Mouse (Mus musculus) liver, adult 2 months (tissue): ENCODE measurements around the gene Pole4. TPM values are rescaled to one million over a fixed set of nuclear protein-coding genes. Genes with fewer than 3 reads are reported as not detected.

Source experiments
- DNase-seq: peaks from one replicate; pipeline ENCODE4 v3.0.0-alpha.2; 2011; ENCODE audit warnings: low read depth, low spot score; ENCODE audit errors: extremely low read depth
- H3K27ac ChIP-seq: fragments of 200-500 bp; replicated peaks from 2 replicates; pipeline ENCODE4 v1.5.1; 2012; ENCODE audit warnings: low read depth, mild to moderate bottlenecking, control low read depth, inconsistent platforms, low read length; ENCODE audit not compliant: insufficient read depth
- H3K27me3 ChIP-seq: fragments of 200-500 bp; 2 replicates; pipeline ENCODE4 v1.6.1; 2012; ENCODE audit warnings: mild to moderate bottlenecking, moderate library complexity, low read length, inconsistent platforms; ENCODE audit not compliant: control insufficient read depth, insufficient read depth
- H3K36me3 ChIP-seq: fragments of 200-500 bp; 2 replicates; pipeline ENCODE4 v1.6.1; 2012; ENCODE audit warnings: low read length, inconsistent platforms; ENCODE audit not compliant: control insufficient read depth, insufficient read depth
- H3K4me1 ChIP-seq: fragments of 200-500 bp; 2 replicates; pipeline ENCODE4 v1.6.1; 2011; ENCODE audit warnings: low read length; ENCODE audit not compliant: control insufficient read depth, insufficient read depth
- H3K4me3 ChIP-seq: fragments of 200-500 bp; 2 replicates; pipeline ENCODE4 v1.5.1; 2011; ENCODE audit warnings: low read depth, mild to moderate bottlenecking, control low read depth, low read length, moderate library complexity; ENCODE audit not compliant: insufficient read depth
- H3K79me2 ChIP-seq: fragments of 200-500 bp; 2 replicates; pipeline ENCODE4 v1.6.1; 2012; ENCODE audit warnings: inconsistent platforms, mild to moderate bottlenecking, low read length, moderate library complexity; ENCODE audit not compliant: control insufficient read depth, insufficient read depth
- H3K9ac ChIP-seq: fragments of 200-500 bp; 2 replicates; pipeline ENCODE4 v1.6.1; 2012; ENCODE audit warnings: low read depth, mild to moderate bottlenecking, control low read depth, inconsistent platforms, low read length
- CTCF ChIP-seq: fragments of 200-500 bp; IDR thresholded peaks from 2 replicates; pipeline ENCODE4 v1.5.1; 2011; ENCODE audit warnings: low read depth, low read length, control low read depth
- POLR2A ChIP-seq: fragments of 200-500 bp; IDR thresholded peaks from 2 replicates; pipeline ENCODE4 v1.6.1; 2011; ENCODE audit warnings: low read length, control low read depth; ENCODE audit not compliant: insufficient read depth; ENCODE audit errors: extremely low read depth
- WGBS: fragments of 180-500 bp; shearing (Covaris S2); methylation state at CpG from one replicate; pipeline ENCODE4 v1.1.7; 2018; 5-methylcytosine and 5-hydroxymethylcytosine counted together
- polyA plus RNA-seq: library from polyadenylated mRNA; depleted of rRNA; stranded (reverse); fragments of >200 nt; gene quantifications from 2 replicates; pipeline ENCODE4 v1.2.3, GENCODE M21; 2012
- total RNA-seq: library from RNA; depleted of rRNA; stranded (reverse); fragments of >200 nt; gene quantifications from 2 replicates; pipeline ENCODE4 v1.2.3, GENCODE M21; 2014

Pole4 gene
- total and polyA plus RNA-seq, 2 experiments: 12.2 to 23.7 TPM

DNA sequence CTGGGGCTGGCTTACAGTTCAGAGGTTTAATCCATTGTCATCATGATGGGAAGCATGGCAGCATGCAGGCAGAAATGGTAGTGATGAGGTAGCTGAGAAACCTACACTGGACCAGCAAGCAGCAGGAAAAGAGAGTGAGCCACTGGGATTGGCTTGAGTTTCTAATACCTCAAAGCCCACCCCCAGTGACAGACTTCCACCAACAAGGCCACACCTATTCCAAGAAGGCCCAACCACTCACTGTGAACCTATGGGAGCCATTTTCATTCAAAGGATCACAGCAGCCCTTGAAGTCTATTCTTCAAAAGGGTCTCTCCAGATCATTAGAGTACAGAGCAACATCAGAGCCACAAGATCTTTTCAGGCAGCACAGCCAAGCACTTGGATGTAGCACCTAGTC lies 38.7 kb downstream of the Pole4 start:
- DNase-seq: no peak
- no peak overlapping the region for H3K27ac ChIP-seq
- no peak overlapping the region for H3K9ac ChIP-seq
- TF ChIP-seq POLR2A (no peak), CTCF (no peak)
- H3K79me2 ChIP-seq: no peaks in the 10 kb centered on the region
- H3K36me3 ChIP-seq: no peaks in the 10 kb centered on the region
- H3K27me3 ChIP-seq: no peaks in the 10 kb centered on the region
- H3K4me3 ChIP-seq: no peak overlapping the region
- H3K4me1 ChIP-seq: no peaks in the 10 kb centered on the region

- Histone ChIP-seq H3K36me3 (peaks cover 2% of the 10 kb centered on the region), H3K79me2 (no peaks in the 10 kb centered on the region), H3K4me1 (no peaks in the 10 kb centered on the region; the same call in 1 of the 2 replicates), H3K27ac (peak overlapping the region; percentile 55), H3K9ac (peak overlapping the region; percentile 66), H3K27me3 (no peaks in the 10 kb centered on the region), H3K4me3 (peak overlapping the region; percentile 65)
- TF ChIP-seq CTCF: no peak
- TF ChIP-seq POLR2A: no peak
- WGBS: 32% methylated on average over 11 of the region's 11 CpGs
- no peak for DNase-seq
Measured at GRCm38 (mm10) chr6:82653169-82653525, 52.0 kb downstream of the Pole4 start.

DNA sequence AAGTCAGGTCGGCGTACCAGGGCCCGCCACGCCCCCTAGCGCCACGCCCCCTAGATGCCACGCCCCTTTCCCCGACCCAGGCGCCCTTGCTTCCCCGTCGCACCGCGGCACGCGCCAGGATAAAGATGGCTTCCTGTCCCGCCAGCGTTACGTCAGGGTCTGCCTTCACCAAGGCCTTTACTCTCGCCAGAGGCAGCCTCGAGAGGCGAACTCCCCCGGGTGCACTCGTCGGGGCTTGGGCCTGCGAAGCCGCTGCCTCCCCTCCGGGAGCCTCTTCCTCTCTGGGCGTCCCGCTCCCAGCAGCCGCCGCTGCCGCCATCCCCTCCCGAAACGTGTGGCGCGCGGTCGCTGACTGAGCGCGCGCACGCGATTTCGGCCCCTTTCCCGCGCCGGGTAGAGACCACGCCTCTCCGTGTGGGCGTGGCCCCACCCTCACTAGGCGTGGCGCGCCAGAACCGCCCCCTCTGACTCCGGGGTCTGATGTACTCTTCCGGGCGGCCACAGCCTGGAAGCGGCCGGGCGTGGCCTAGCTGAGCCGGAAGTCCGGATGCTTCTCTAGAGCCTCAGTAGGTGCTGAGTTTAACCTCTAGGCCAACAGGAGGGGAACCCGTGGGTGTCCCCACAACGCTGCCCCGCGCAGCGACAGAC lies 52.5 kb downstream of the Pole4 start:
- Histone ChIP-seq H3K36me3 (peaks cover 2% of the 10 kb centered on the region), H3K4me1 (no peaks in the 10 kb centered on the region; the same call in 1 of the 2 replicates), H3K4me3 (peak overlapping the region; percentile 65), H3K79me2 (no peaks in the 10 kb centered on the region), H3K9ac (peak overlapping the region; percentile 78), H3K27me3 (no peaks in the 10 kb centered on the region), H3K27ac (peak overlapping the region; percentile 77)
- WGBS: under 1% methylated on average over 67 of the region's 67 CpGs
- TF ChIP-seq CTCF: no peak
- TF ChIP-seq POLR2A: peak; percentile 67; the same call in 1 of the 2 replicates
- peak; percentile 81 for DNase-seq

DNA sequence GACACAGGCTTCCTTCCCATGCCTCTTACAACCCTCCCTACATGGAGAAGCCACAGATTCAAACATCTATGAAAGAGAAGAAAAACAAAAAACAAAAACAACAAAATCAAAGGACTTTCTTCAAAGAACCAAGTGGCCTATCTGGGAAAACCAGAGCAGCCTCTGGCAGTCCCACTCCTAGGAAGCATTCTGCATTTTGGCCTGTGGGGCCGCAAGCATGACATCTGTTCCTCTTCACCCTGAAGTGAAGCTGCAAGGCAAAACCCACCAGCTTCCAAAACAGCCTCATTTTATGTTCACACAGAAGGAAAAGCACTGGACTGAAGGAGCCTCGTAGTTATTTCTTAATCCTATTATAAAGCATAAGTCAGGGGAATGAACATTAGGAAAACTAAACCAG lies 56.1 kb downstream of the Pole4 start:
- no peak for DNase-seq
- 86% methylated on average over 2 of the region's 2 CpGs for WGBS
- Histone ChIP-seq H3K9ac (no peak overlapping the region), H3K27me3 (no peaks in the 10 kb centered on the region), H3K4me1 (peaks cover 4% of the 10 kb centered on the region), H3K79me2 (no peaks in the 10 kb centered on the region), H3K4me3 (no peak overlapping the region), H3K27ac (no peak overlapping the region), H3K36me3 (peaks cover 7% of the 10 kb centered on the region)
- no peak for TF ChIP-seq POLR2A

DNA sequence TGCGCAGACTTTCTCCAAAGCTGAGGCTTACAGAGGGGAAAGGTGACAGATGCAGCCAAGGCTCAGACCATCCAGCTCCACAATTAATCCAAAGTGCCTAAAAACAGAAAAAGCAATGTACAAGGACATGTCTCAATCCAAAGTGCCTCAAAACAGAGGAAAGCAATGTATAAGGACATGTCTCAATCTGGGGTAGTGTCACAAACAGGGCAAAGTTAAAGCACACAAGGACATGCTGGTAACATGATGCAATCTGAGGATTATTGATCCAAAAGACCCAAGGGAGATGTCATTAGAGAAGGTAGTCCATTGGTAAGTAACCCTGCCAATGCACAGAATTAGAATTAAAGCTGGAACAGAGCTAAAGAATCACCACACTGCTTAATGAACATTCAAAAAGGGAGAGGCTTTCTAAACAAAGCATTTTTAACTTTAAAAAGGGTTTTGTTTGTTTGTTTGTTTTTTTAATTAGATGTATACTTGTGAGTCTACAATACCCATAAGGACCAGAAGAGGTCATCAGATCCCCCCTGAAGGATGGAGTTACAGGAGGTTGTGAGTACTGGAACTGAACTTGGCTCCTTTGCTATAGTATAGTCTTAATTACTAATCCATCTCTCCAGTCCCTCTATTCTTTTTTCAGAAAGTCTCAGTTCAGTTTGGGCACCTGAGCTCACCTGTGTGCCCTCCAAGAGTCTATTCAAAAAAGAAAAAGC lies 57.1 kb downstream of the Pole4 start:
- H3K79me2 ChIP-seq: no peaks in the 10 kb centered on the region
- no peak overlapping the region for H3K9ac ChIP-seq
- H3K4me3 ChIP-seq: no peak overlapping the region
- TF ChIP-seq POLR2A (no peak), CTCF (no peak)
- peak overlapping the region; percentile 95 for H3K27ac ChIP-seq
- H3K4me1 ChIP-seq: peaks cover 4% of the 10 kb centered on the region
- H3K36me3 ChIP-seq: peaks cover 7% of the 10 kb centered on the region
- WGBS: 93% methylated on average over 1 of the region's 1 CpGs
- H3K27me3 ChIP-seq: no peaks in the 10 kb centered on the region
- peak; percentile 94 for DNase-seq

GRCm38 (mm10) chr6:82647001-82647400 lies 58.2 kb downstream of the Pole4 start:
- WGBS: 20% methylated on average over 1 of the region's 1 CpGs
- Histone ChIP-seq H3K36me3 (peaks cover 7% of the 10 kb centered on the region), H3K9ac (no peak overlapping the region), H3K27me3 (no peaks in the 10 kb centered on the region), H3K4me1 (peaks cover 4% of the 10 kb centered on the region), H3K79me2 (no peaks in the 10 kb centered on the region), H3K27ac (peak overlapping the region; percentile 65), H3K4me3 (no peak overlapping the region)
- DNase-seq: peak; percentile 79
- TF ChIP-seq CTCF: no peak
- TF ChIP-seq POLR2A: no peak
